17 mouse cellular contexts compared by ENCODE assay signal in genomic region chr5:4326309-4327014, GRCm38 (mm10).
A peak's percentile ranks its signal among the peaks of the same experiment; 100 is the strongest.
DNase-seq lines count a peak whose midpoint lies in the region; ATAC-seq and TF ChIP-seq lines count a peak whose summit lies in the region.
"Had no signal": no experiment of that assay in that cellular context is flagged by ENCODE, and none has a peak within 500 bp of the region (broad histone marks: within the 10 kb centered on the region; RNA-seq: fewer than 3 reads in every experiment).

No protein-coding gene starts in this region.

- H3K9ac ChIP-seq in heart, embryonic 11.5 days (ENCODE audit: low read depth, low read length), result no peak overlapping the region
- no peak overlapping the region for H3K9ac ChIP-seq in liver, adult 2 months (ENCODE audit: low read depth, low read length)
- H3K9ac ChIP-seq in liver, postnatal 0 days (replicated peaks), result no peak overlapping the region
- H3K9ac ChIP-seq: embryonic facial prominence, embryonic 15.5 days; forebrain, embryonic 15.5 days; limb, embryonic 12.5 days; neural tube, embryonic 12.5 days had no signal

- no peak for TF ChIP-seq CTCF in liver, adult 2 months (IDR thresholded peaks at IDR 0.05; ENCODE audit: low read depth, low read length)
- TF ChIP-seq CTCF in embryonic fibroblast, embryonic 13.5 days (IDR thresholded peaks at IDR 0.05; ENCODE audit: borderline replicate concordance, insufficient read depth, low read length), result no peak
- TF ChIP-seq CTCF in liver, postnatal 0 days (IDR thresholded peaks at IDR 0.05; ENCODE audit: low read depth), result no peak

- H3K27me3 ChIP-seq in heart, embryonic 11.5 days (ENCODE audit: control insufficient read depth, insufficient read depth, low read length), result no peaks in the 10 kb centered on the region
- no peaks in the 10 kb centered on the region for H3K27me3 ChIP-seq in liver, adult 2 months (ENCODE audit: control insufficient read depth, insufficient read depth, low read length)
- H3K27me3 ChIP-seq in liver, postnatal 0 days (ENCODE audit: insufficient read depth, low read length), result no peaks in the 10 kb centered on the region
- H3K27me3 ChIP-seq: embryonic facial prominence, embryonic 15.5 days; forebrain, embryonic 15.5 days; limb, embryonic 12.5 days; neural tube, embryonic 12.5 days had no signal

- H3K79me2 ChIP-seq in liver, adult 2 months (ENCODE audit: control insufficient read depth, insufficient read depth, low read length), result no peaks in the 10 kb centered on the region

- TF ChIP-seq EP300 in liver, postnatal 0 days (IDR thresholded peaks at IDR 0.05; ENCODE audit: low read depth), result no peak; the same call in 1 of the 2 replicates

- no peak for TF ChIP-seq POLR2A in liver, adult 2 months (IDR thresholded peaks at IDR 0.05; ENCODE audit: extremely low read depth, insufficient read depth, low read length)
- TF ChIP-seq POLR2A in embryonic fibroblast, embryonic 13.5 days (IDR thresholded peaks at IDR 0.05; ENCODE audit: low read depth, low read length), result no peak

- no peak for DNase-seq in heart, postnatal 25 days (ENCODE audit: low spot score)
- DNase-seq in liver, adult 2 months (ENCODE audit: extremely low read depth, low read depth, low spot score), result peak; percentile 48
- no peak for DNase-seq in liver
- no peak for DNase-seq in liver, postnatal 0 days
- no peak for DNase-seq in Muller cell, postnatal 12 days (ENCODE audit: inconsistent ontology term)
- no peak for DNase-seq in cerebellum, postnatal 4 days (ENCODE audit: low spot score in 2 of 2)
- DNase-seq: adrenal gland, adult 8-10 months; cerebellum, adult 9-11 months; gastrocnemius, adult 2 months; thymus, postnatal 36 days had no signal

- H3K9me3 ChIP-seq in heart, embryonic 11.5 days (replicated peaks; ENCODE audit: control insufficient read depth, low read length), result no peaks in the 10 kb centered on the region
- no peaks in the 10 kb centered on the region for H3K9me3 ChIP-seq in liver, postnatal 0 days (ENCODE audit: low read length)
- H3K9me3 ChIP-seq: embryonic facial prominence, embryonic 15.5 days; forebrain, embryonic 15.5 days; limb, embryonic 12.5 days; neural tube, embryonic 12.5 days had no signal

- H3K27ac ChIP-seq in heart, embryonic 11.5 days (ENCODE audit: low read depth, low read length), result peak overlapping the region; percentile 89
- H3K27ac ChIP-seq in liver, adult 2 months (replicated peaks; ENCODE audit: insufficient read depth, low read depth, low read length), result no peak overlapping the region
- H3K27ac ChIP-seq in embryonic fibroblast, embryonic 13.5 days (ENCODE audit: insufficient read depth, low read length), result peak overlapping the region; percentile 59; the same call in 1 of the 2 replicates
- no peak overlapping the region; the same call in 1 of the 2 replicates for H3K27ac ChIP-seq in liver, postnatal 0 days (ENCODE audit: low read depth)
- H3K27ac ChIP-seq: embryonic facial prominence, embryonic 15.5 days; forebrain, embryonic 15.5 days; gastrocnemius, adult 2 months; left cerebral cortex, adult 2 months; limb, embryonic 12.5 days; neural tube, embryonic 12.5 days had no signal

- H3K36me3 ChIP-seq in heart, embryonic 11.5 days (ENCODE audit: control insufficient read depth, insufficient read depth, low read length), result no peaks in the 10 kb centered on the region
- no peaks in the 10 kb centered on the region for H3K36me3 ChIP-seq in liver, adult 2 months (ENCODE audit: control insufficient read depth, insufficient read depth, low read length)
- H3K36me3 ChIP-seq in liver, postnatal 0 days (replicated peaks; ENCODE audit: insufficient read depth, low read length), result no peaks in the 10 kb centered on the region
- H3K36me3 ChIP-seq: embryonic facial prominence, embryonic 15.5 days; forebrain, embryonic 15.5 days; limb, embryonic 12.5 days; neural tube, embryonic 12.5 days had no signal

- no peak overlapping the region for H3K4me2 ChIP-seq in heart, embryonic 11.5 days
- no peak overlapping the region for H3K4me2 ChIP-seq in liver, postnatal 0 days (ENCODE audit: low read depth, low read length)
- H3K4me2 ChIP-seq: embryonic facial prominence, embryonic 15.5 days; forebrain, embryonic 15.5 days; limb, embryonic 12.5 days; neural tube, embryonic 12.5 days had no signal

- no peak overlapping the region for H3K4me3 ChIP-seq in heart, embryonic 11.5 days (ENCODE audit: low read depth, low read length)
- no peak overlapping the region for H3K4me3 ChIP-seq in liver, adult 2 months (ENCODE audit: insufficient read depth, low read depth, low read length)
- H3K4me3 ChIP-seq in embryonic fibroblast, embryonic 13.5 days (ENCODE audit: insufficient read depth, low read length), result no peak overlapping the region
- H3K4me3 ChIP-seq in liver, postnatal 0 days (ENCODE audit: low read depth, low read length), result no peak overlapping the region
- H3K4me3 ChIP-seq: embryonic facial prominence, embryonic 15.5 days; forebrain, embryonic 15.5 days; gastrocnemius, adult 2 months; left cerebral cortex, adult 2 months; limb, embryonic 12.5 days; neural tube, embryonic 12.5 days had no signal

- intact Hi-C loops in heart, postnatal 25 days (cut with DNase I), result no loop called here

- peak; percentile 73 for ATAC-seq in heart, embryonic 11.5 days (replicated peaks; ENCODE audit: insufficient number of reproducible peaks, low FRiP score, low TSS enrichment)
- peak; percentile 88 for ATAC-seq in liver, postnatal 0 days
- ATAC-seq: forebrain, embryonic 15.5 days had no signal

- 16% methylated on average over 8 of the region's 8 CpGs for WGBS in heart, embryonic 11.5 days (ENCODE audit: insufficient replicate concordance)
- 11% methylated on average over 8 of the region's 8 CpGs for WGBS in liver, adult 2 months
- WGBS in liver, postnatal 0 days (ENCODE audit: insufficient replicate concordance), result 25% methylated on average over 8 of the region's 8 CpGs

- peaks cover 15% of the 10 kb centered on the region for H3K4me1 ChIP-seq in heart, embryonic 11.5 days (ENCODE audit: control insufficient read depth, insufficient read depth, low read length)
- peaks cover 2% of the 10 kb centered on the region; the same call in 1 of the 2 replicates for H3K4me1 ChIP-seq in liver, adult 2 months (ENCODE audit: control insufficient read depth, insufficient read depth, low read length)
- H3K4me1 ChIP-seq in embryonic fibroblast, embryonic 13.5 days (ENCODE audit: control insufficient read depth, insufficient read depth, low read length), result peaks cover 18% of the 10 kb centered on the region
- no peaks in the 10 kb centered on the region for H3K4me1 ChIP-seq in liver, postnatal 0 days (ENCODE audit: insufficient read depth)
- H3K4me1 ChIP-seq: forebrain, embryonic 15.5 days; neural tube, embryonic 12.5 days had no signal

Comparison
In these comparisons a context has a peak if more than half of its experiments do, and no peak if none do; other contexts are left out.
1. H3K27ac ChIP-seq: peak in heart, embryonic 11.5 days (single experiment) and embryonic fibroblast, embryonic 13.5 days (single experiment); none in liver, adult 2 months (single experiment) and liver, postnatal 0 days (single experiment).